Mouse (Mus musculus): ENCODE data around the gene Igfn1.

DNA sequence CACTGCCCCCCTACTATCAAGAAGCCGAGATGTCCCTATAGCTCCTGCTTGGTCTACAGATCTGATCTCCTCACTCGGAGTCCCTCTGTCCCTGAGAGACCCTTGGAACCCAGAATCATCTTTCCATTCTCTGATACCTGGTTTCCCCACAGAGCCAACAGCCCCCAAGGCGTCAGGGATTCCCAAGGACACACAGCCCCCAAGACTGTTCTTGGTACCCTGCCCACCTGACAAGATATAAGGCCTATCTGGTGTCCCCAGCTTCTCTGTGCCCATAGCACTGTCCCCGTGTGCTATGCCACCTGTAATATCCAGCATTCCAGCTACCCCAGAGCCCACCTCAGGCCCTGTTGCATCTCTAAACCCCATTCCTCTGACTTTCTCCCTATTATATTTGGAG lies 38.4 kb downstream of the Igfn1 start:
- TF ChIP-seq POLR2A (IDR thresholded peaks at IDR 0.05; ENCODE audit: control insufficient read depth, extremely low read depth, insufficient read depth, low read length, poor library complexity) (no peak), CTCF (IDR thresholded peaks at IDR 0.05; ENCODE audit: borderline replicate concordance, control insufficient read depth, extremely low read depth, insufficient read depth, low read length, poor library complexity) (no peak)
